Mouse (Mus musculus) forebrain, embryonic 13.5 days (tissue): ENCODE measurements around the gene Fat3. TPM values are rescaled to one million over a fixed set of nuclear protein-coding genes. Genes with fewer than 3 reads are reported as not detected.

Experiments used
- ATAC-seq: fragments of 200-750 bp; cut with Nextera tagmentation; 2 replicates; pipeline ENCODE4 v1.8.0; 2017
- H3K27ac ChIP-seq: fragments of 300-500 bp; sonication (generic); 2 replicates; pipeline ENCODE4 v1.5.1; 2015; ENCODE audit warnings: inconsistent platforms, mild to moderate bottlenecking, moderate library complexity
- H3K27me3 ChIP-seq: fragments of 300-500 bp; sonication (generic); 2 replicates; pipeline ENCODE4 v1.6.1; 2015; ENCODE audit warnings: mild to moderate bottlenecking, inconsistent platforms
- H3K36me3 ChIP-seq: fragments of 300-500 bp; sonication (generic); 2 replicates; pipeline ENCODE4 v1.6.1; 2015; ENCODE audit warnings: mild to moderate bottlenecking, inconsistent platforms; ENCODE audit not compliant: poor library complexity, severe bottlenecking
- H3K4me1 ChIP-seq: fragments of 300-500 bp; sonication (generic); 2 replicates; pipeline ENCODE4 v1.6.1; 2015; ENCODE audit warnings: inconsistent platforms
- H3K4me2 ChIP-seq: fragments of 300-500 bp; sonication (generic); 2 replicates; pipeline ENCODE4 v1.6.1; 2015; ENCODE audit warnings: inconsistent platforms, mild to moderate bottlenecking, moderate library complexity
- H3K4me3 ChIP-seq: fragments of 300-500 bp; sonication (generic); 2 replicates; pipeline ENCODE4 v1.5.1; 2015; ENCODE audit warnings: mild to moderate bottlenecking, inconsistent platforms
- H3K9ac ChIP-seq: fragments of 300-500 bp; sonication (generic); 2 replicates; pipeline ENCODE4 v1.6.1; 2015; ENCODE audit warnings: mild to moderate bottlenecking, inconsistent platforms
- H3K9me3 ChIP-seq: fragments of 300-500 bp; sonication (generic); replicated peaks from 2 replicates; pipeline ENCODE4 v1.6.1; 2016; ENCODE audit warnings: inconsistent platforms
- WGBS: fragments of 180-500 bp; shearing (Covaris S2); methylation state at CpG from one replicate; pipeline ENCODE4 v1.1.7; 2015; 5-methylcytosine and 5-hydroxymethylcytosine counted together
- polyA plus RNA-seq: library from polyadenylated mRNA; unstranded; fragments of >200 nt; fragmentation: Nextera tagmentation; extraction: Ambion mirVana; gene quantifications from 2 replicates; pipeline ENCODE4 v1.2.1, GENCODE M21; 2015

Fat3 gene
- polyA plus RNA-seq, 1 experiment from 2014 or later = 10.3 TPM

DNA sequence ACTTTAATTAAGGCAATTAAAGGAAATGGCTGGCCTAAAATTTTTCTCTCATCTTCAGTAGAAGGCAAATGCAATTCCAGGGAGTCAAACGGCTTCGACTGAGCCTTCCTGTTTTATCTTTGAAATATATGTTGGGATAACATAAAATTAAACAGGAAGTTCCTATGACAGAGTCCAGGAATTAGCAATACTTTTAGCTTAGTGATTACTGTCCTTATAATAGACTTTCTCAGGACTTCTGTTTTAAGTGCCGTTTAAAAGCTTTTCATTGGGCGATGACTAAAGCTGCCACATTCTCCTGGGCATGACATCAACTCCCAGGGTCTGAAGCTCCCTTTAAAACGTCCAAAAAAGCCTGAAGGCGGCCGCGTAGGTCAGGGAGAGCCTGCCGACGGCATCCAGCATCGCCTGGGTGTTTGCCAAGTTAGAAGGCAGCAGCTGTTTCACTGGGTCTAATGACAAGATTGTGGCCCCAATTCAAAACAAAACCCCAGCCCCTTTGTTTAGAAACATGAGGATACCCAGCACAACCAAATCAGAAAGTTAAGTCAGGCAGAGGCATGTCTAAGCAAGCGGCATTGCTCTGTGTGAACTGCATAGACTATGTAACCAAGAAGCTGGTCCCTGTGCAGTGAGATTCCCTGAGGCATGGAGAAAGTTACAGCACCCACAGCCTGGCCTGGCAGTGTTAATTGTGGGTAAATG lies 524.0 kb downstream of the Fat3 start:
- H3K4me3 ChIP-seq = no peak overlapping the region
- H3K4me2 ChIP-seq = no peak overlapping the region
- no peaks in the 10 kb centered on the region for H3K27me3 ChIP-seq
- peaks cover 15% of the 10 kb centered on the region for H3K4me1 ChIP-seq
- H3K9ac ChIP-seq = no peak overlapping the region
- H3K36me3 ChIP-seq = no peaks in the 10 kb centered on the region
- peak overlapping the region; percentile 48; the same call in 1 of the 2 replicates for H3K27ac ChIP-seq
- ATAC-seq = peak; percentile 37; the same call in 1 of the 2 replicates
- WGBS = 27% methylated on average over 12 of the region's 12 CpGs
- H3K9me3 ChIP-seq = no peaks in the 10 kb centered on the region

DNA sequence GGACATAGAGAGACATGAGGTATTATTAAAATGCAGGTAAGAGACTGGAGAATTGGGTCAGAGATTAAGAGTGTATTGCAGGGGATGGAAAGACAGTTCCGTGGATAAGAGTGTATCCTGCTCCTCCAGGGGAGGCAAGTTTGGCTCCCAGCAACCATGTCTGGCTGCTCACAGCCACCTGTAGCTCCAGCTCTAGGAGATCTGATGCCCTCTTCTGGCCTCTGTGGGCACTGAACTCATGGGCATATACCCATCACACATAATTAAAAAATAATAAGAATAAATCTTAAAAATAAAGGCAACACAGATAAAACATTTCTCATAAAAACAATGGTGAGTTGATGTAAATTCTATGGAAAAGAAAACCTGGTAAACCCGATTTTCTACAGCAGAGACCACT lies 525.1 kb downstream of the Fat3 start:
- Histone ChIP-seq H3K36me3 (no peaks in the 10 kb centered on the region), H3K27me3 (no peaks in the 10 kb centered on the region), H3K4me3 (no peak overlapping the region), H3K9me3 (no peaks in the 10 kb centered on the region), H3K4me1 (peaks cover 15% of the 10 kb centered on the region), H3K4me2 (no peak overlapping the region), H3K27ac (no peak overlapping the region), H3K9ac (no peak overlapping the region)
- 89% methylated on average over 2 of the region's 2 CpGs for WGBS
- no peak for ATAC-seq

DNA sequence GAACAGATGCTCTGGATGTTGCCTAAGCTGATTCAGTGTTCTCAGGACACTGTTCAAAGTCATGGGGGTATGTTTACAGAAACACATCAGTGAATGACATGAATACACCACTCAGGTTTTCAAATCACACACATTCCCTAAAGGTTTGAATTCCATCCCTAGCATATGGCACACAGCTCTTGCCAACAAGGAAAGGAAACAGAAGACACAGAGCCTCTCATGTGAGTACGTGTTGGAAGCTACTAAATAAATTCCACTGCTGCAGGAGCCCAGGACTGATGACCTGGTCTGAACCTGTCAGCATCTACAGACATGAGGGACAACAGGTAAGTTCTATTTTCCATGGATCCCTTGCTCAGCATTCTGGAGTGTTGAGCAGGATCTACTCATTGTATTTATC lies 528.9 kb downstream of the Fat3 start:
- WGBS = 74% methylated on average over 1 of the region's 1 CpGs

DNA sequence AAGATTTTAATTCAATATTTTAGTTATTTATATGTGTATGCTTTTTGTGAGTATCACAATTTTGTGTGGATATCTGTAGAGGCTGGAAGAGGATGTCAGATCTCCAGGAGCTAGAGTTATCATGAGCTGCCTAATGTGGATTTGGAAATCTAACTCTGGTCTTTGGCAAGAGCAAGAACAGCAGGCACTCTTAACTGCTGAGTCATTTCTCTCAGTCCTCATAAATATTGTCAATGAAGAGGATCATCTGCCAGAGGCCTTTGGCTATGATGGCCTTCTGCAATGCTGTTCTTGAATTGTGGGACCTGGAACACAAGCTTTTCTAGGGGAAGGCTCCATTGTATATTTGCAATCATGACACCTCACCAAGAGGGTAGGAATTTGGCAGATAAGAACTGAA lies 529.7 kb downstream of the Fat3 start:
- Histone ChIP-seq H3K4me1 (no peaks in the 10 kb centered on the region), H3K4me2 (no peak overlapping the region), H3K4me3 (no peak overlapping the region), H3K36me3 (peaks cover 11% of the 10 kb centered on the region), H3K9ac (no peak overlapping the region), H3K27ac (no peak overlapping the region), H3K27me3 (no peaks in the 10 kb centered on the region), H3K9me3 (no peaks in the 10 kb centered on the region)
- no peak for ATAC-seq

More for the DNA sequence above, 528.9 kb downstream of the Fat3 start:
- Histone ChIP-seq H3K27me3 (no peaks in the 10 kb centered on the region), H3K27ac (no peak overlapping the region), H3K9me3 (no peaks in the 10 kb centered on the region), H3K4me3 (no peak overlapping the region), H3K4me2 (no peak overlapping the region), H3K9ac (no peak overlapping the region), H3K4me1 (peaks cover 3% of the 10 kb centered on the region), H3K36me3 (peaks cover 11% of the 10 kb centered on the region)
- no peak for ATAC-seq

DNA sequence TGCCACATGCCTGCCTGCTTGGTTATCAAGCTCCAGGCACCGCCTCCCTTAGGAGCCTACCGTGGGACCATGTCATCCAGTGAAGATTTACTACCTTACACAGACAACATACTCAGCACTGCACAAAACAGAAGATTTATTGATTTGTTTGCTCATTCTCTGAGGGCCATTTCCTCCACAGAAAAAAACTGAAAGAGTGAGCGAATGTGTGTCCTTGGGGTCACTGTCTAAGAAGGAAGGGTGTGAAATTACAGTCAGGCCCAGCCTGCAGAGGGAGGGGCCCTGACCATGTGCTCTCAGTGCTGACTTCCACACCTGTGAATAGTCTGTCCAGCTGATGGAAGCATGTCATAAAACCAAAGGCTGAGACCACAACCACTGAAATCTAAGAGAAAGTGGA lies 536.9 kb downstream of the Fat3 start:
- no peak overlapping the region for H3K9ac ChIP-seq
- no peak overlapping the region; the same call in 1 of the 2 replicates for H3K27ac ChIP-seq
- H3K4me2 ChIP-seq = no peak overlapping the region
- no peak overlapping the region for H3K4me3 ChIP-seq
- peaks cover 24% of the 10 kb centered on the region for H3K36me3 ChIP-seq
- no peaks in the 10 kb centered on the region for H3K9me3 ChIP-seq
- WGBS = 87% methylated on average over 3 of the region's 3 CpGs
- no peak for ATAC-seq
- no peaks in the 10 kb centered on the region for H3K27me3 ChIP-seq
- no peaks in the 10 kb centered on the region for H3K4me1 ChIP-seq

DNA sequence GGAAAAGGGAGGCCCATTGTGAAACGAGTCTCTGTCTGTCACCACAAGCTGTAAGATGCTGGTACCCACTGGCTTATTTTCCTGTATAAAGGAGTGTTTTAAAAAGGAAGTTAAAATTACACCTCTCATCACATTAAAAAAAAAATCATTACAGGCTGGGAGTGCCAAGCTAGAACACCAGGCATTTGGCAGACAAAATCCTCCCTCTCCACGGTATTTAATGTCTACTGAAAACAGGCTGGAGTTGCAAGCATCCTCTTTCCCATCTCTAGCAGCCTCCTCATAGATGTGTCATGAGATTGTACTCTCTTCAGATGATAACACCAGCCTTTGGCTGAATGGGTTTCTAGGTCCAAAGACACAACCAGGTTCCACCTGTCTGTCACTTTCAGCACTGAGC lies 538.2 kb downstream of the Fat3 start:
- Histone ChIP-seq H3K9ac (no peak overlapping the region), H3K4me3 (no peak overlapping the region), H3K4me2 (no peak overlapping the region), H3K27ac (no peak overlapping the region), H3K4me1 (no peaks in the 10 kb centered on the region), H3K9me3 (no peaks in the 10 kb centered on the region), H3K36me3 (peaks cover 32% of the 10 kb centered on the region), H3K27me3 (no peaks in the 10 kb centered on the region)
- 88% methylated on average over 2 of the region's 2 CpGs for WGBS
- ATAC-seq = no peak

DNA sequence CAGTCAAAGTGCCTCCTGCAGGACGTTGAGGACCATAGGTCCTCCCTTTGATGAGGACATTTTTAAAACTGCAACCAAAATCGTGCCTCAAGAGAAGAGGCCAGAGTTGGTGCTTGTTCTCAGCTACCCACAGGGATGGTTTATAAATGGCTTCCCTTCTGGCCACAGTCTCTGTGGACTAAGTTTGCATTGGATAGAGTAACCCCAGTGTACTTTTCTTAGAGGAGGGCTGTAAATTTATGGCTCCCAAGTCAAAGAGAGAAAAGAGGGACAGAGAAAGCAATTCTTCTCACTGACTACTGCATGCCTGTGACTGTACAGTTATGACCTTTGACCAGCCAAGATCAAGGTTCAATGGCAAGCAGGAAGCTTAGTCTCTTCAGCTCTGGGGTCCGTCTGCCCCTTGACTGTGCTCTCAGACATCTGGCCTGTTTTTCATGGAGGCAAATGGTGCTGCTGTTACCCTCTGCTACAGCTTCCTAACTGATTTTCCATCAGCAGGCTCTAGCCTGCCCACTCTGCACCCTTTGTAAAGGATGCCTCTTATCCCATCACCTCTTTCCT lies 542.8 kb downstream of the Fat3 start:
- peaks cover 28% of the 10 kb centered on the region for H3K4me1 ChIP-seq
- ATAC-seq = no peak
- no peak overlapping the region for H3K4me2 ChIP-seq
- H3K27ac ChIP-seq = no peak overlapping the region
- H3K36me3 ChIP-seq = peaks cover 24% of the 10 kb centered on the region
- no peaks in the 10 kb centered on the region for H3K9me3 ChIP-seq
- no peak overlapping the region for H3K9ac ChIP-seq
- no peaks in the 10 kb centered on the region for H3K27me3 ChIP-seq
- WGBS = 74% methylated on average over 3 of the region's 3 CpGs
- H3K4me3 ChIP-seq = no peak overlapping the region

DNA sequence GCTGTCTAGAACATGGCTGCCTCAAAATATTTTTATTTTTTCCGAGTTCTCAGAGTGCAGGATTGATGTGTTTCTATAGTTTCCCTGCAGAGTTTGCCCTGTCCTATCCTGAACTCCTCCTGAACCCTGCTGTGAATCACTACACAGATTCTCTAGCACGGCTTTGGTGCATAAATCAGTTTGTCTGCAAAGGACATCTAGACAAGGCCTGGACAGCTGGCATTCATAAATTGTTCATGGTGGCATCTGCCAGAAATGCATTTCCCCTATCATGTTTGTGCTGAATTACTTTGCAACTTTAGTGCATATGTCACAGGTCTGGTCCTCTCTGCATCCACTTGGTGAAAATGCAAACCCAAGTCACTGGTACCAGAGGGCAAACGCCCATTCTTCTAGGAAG lies 543.3 kb downstream of the Fat3 start:
- Histone ChIP-seq H3K27me3 (no peaks in the 10 kb centered on the region), H3K36me3 (peaks cover 24% of the 10 kb centered on the region), H3K4me1 (peaks cover 28% of the 10 kb centered on the region), H3K4me3 (no peak overlapping the region), H3K27ac (no peak overlapping the region), H3K9ac (no peak overlapping the region), H3K4me2 (no peak overlapping the region), H3K9me3 (no peaks in the 10 kb centered on the region)
- no peak for ATAC-seq
- WGBS = 81% methylated on average over 3 of the region's 3 CpGs

DNA sequence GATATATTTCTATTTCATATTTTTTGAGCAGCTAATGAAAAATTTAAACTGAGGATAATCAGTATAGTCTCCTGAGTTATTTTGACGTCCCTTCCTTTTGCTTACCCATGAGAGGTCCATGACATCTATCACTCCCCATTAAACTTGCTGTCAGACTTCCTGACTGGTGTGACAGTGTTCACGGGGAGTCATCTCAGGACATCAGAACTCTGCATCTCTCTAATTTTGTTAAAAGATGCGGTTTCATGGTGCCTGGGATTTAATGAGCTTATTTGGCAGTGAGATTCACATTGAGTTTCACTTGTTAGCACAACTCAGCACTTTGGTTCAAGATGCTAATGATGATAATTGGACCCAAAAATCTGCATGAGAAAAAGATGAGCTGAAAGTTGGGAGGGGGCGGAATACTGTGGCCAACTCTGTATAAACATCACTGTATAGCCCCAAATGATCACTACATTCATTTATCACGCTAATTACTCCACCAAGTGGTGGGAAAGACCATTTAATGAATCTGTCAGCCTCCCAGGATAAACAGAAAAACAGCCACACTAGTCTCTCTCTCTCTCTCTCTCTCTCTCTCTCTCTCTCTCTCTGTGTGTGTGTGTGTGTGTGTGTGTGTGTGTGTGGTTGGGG lies 545.8 kb downstream of the Fat3 start:
- Histone ChIP-seq H3K27me3 (no peaks in the 10 kb centered on the region), H3K4me1 (peaks cover 28% of the 10 kb centered on the region), H3K4me2 (no peak overlapping the region), H3K9ac (no peak overlapping the region), H3K4me3 (no peak overlapping the region), H3K27ac (no peak overlapping the region), H3K36me3 (peaks cover 18% of the 10 kb centered on the region), H3K9me3 (no peaks in the 10 kb centered on the region)
- peak; percentile 84 for ATAC-seq
- 40% methylated on average over 5 of the region's 5 CpGs for WGBS

DNA sequence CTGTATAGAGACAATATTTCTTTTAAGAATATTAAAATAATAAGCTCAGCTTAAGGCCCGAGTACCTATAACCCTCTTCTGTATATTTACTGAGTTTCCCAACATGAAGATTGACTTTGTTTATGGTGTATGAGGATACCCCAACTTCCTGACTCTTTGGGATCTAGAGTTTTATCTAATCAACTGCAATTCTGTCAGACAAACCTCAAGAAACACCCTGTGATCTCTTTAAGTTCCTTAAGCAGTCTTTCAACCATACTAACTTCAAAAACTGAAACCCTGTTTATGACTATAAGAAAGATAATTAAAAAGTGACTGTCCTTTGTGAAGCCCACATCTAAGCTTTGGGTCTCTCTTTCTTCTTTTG lies 546.8 kb downstream of the Fat3 start:
- 60% methylated on average over 1 of the region's 1 CpGs for WGBS

DNA sequence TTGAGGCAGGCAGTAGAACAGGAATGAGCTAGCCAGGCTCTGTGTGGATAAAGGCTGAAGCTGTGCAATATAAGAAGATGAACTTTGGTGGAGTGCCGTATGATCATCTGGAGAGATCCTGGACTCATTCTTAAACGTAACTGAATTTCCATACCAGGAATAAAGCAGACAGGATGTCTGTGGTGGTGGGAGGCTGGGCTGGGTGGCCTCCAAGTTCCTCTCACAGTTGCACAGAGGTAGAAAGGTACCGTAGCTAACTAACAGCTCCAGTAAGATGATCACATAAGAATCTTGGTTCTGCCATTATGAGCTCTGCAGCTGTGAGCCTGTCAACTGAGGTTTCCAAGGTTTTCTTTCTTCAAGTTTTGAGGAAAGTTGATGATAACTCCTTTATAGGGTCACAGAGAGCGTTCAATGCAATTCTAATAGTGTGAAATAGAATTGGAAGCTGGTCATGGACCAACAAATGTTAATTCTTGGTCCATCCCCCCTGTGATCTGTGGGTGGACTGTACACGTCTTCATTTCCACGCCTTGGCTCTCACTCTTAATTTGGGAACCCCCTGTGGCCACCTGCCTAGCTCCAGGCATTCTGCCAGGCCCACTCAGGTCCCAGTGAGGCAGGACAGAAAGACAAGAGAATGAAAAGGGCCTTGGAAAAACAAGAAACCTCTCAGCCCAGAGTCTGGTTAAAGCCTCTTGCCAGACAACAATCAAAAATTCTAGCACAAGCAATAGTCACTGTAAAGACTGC lies 547.3 kb downstream of the Fat3 start:
- Histone ChIP-seq H3K9me3 (no peaks in the 10 kb centered on the region), H3K4me2 (no peak overlapping the region), H3K4me1 (peaks cover 28% of the 10 kb centered on the region), H3K4me3 (no peak overlapping the region), H3K9ac (no peak overlapping the region), H3K27ac (no peak overlapping the region), H3K36me3 (peaks cover 3% of the 10 kb centered on the region; the same call in 1 of the 2 replicates), H3K27me3 (no peaks in the 10 kb centered on the region)
- ATAC-seq = no peak
- WGBS = 73% methylated on average over 6 of the region's 6 CpGs

More for the DNA sequence above, 546.8 kb downstream of the Fat3 start:
- H3K4me3 ChIP-seq = no peak overlapping the region
- ATAC-seq = no peak
- H3K27ac ChIP-seq = no peak overlapping the region
- H3K36me3 ChIP-seq = peaks cover 9% of the 10 kb centered on the region
- H3K9ac ChIP-seq = no peak overlapping the region
- H3K4me1 ChIP-seq = peaks cover 28% of the 10 kb centered on the region
- no peaks in the 10 kb centered on the region for H3K9me3 ChIP-seq
- H3K4me2 ChIP-seq = no peak overlapping the region
- no peaks in the 10 kb centered on the region for H3K27me3 ChIP-seq

DNA sequence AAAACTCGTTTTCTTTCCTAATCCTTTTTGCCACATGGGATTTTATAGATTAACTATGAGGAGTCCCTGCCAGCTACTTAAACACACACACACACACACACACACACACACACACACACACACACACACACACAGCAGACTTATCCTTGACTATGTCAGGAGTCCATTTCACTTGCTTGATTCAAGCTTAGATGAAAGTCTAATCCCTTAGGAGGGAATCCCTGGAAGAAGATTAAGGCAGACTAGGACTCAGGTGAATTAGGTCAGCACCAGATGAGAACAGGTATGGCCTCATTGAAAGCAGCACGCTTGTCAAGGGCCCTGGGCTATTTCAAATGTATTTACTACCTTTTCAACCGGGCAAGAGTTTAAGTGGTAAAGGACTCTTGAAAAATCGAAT lies 553.0 kb downstream of the Fat3 start:
- no peaks in the 10 kb centered on the region for H3K9me3 ChIP-seq
- no peaks in the 10 kb centered on the region for H3K27me3 ChIP-seq
- 76% methylated on average over 4 of the region's 4 CpGs for WGBS
- no peaks in the 10 kb centered on the region for H3K4me1 ChIP-seq
- peaks cover 4% of the 10 kb centered on the region; the same call in 1 of the 2 replicates for H3K36me3 ChIP-seq
- H3K4me3 ChIP-seq = no peak overlapping the region
- ATAC-seq = no peak
- no peak overlapping the region for H3K4me2 ChIP-seq
- H3K27ac ChIP-seq = no peak overlapping the region
- H3K9ac ChIP-seq = no peak overlapping the region
